Mouse (Mus musculus) midbrain, embryonic 12.5 days (tissue): ENCODE data around the gene Zfp94. TPM values are rescaled to one million over a fixed set of nuclear protein-coding genes. Genes with fewer than 3 reads are reported as not detected.

Experiments
- ATAC-seq: fragments of 200-750 bp; cut with Nextera tagmentation; 2 replicates; pipeline ENCODE4 v1.8.0; 2017; ENCODE audit warnings: low read depth, moderate TSS enrichment, moderate library complexity; ENCODE audit not compliant: low FRiP score
- H3K27ac ChIP-seq: fragments of 300-500 bp; sonication (generic); replicated peaks from 2 replicates; pipeline ENCODE4 v1.5.1; 2016; ENCODE audit warnings: mild to moderate bottlenecking
- H3K27me3 ChIP-seq: fragments of 300-500 bp; sonication (generic); 2 replicates; pipeline ENCODE4 v1.6.1; 2016; ENCODE audit warnings: mild to moderate bottlenecking
- H3K36me3 ChIP-seq: fragments of 300-500 bp; sonication (generic); 2 replicates; pipeline ENCODE4 v1.6.1; 2016
- H3K4me1 ChIP-seq: fragments of 300-500 bp; sonication (generic); 2 replicates; pipeline ENCODE4 v1.6.1; 2016
- H3K4me2 ChIP-seq: fragments of 300-500 bp; sonication (generic); replicated peaks from 2 replicates; pipeline ENCODE4 v1.6.1; 2016; ENCODE audit warnings: mild to moderate bottlenecking, moderate library complexity
- H3K4me3 ChIP-seq: fragments of 300-500 bp; sonication (generic); 2 replicates; pipeline ENCODE4 v1.5.1; 2016; ENCODE audit warnings: mild to moderate bottlenecking
- H3K9ac ChIP-seq: fragments of 300-500 bp; sonication (generic); replicated peaks from 2 replicates; pipeline ENCODE4 v1.6.1; 2016; ENCODE audit warnings: mild to moderate bottlenecking, moderate library complexity
- H3K9me3 ChIP-seq: fragments of 300-500 bp; sonication (generic); 2 replicates; pipeline ENCODE4 v1.6.1; 2016; ENCODE audit warnings: mild to moderate bottlenecking
- WGBS: fragments of 180-500 bp; shearing (Covaris S2); methylation state at CpG from one replicate; pipeline ENCODE4 v1.1.7; 2016; 5-methylcytosine and 5-hydroxymethylcytosine counted together
- polyA plus RNA-seq: library from polyadenylated mRNA; unstranded; fragments of >200 nt; fragmentation: Nextera tagmentation; extraction: Ambion mirVana; gene quantifications from 2 replicates; pipeline ENCODE4 v1.2.1, GENCODE M21; 2016

Zfp94 gene
- polyA plus RNA-seq, 1 experiment from 2014 or later = 16.6 TPM

DNA sequence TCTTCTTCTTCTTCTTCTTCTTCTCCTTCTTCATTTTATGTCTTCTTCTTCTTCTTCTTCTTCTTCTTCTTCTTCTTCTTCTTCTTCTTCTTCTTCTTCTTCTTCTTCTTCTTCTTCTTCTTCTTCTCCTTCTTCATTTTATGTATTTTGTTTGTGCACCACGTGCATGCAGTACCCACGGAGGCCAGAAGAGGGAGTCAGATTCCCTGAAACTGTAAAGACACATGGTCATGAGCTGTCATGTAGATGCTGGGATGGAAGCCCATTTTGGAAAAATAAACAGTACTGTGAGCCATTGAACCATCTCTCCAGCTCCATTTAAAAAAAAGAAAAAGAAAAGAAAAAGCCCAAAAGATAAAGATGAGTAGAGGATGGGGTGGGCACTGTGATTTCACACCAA, 21.8 kb upstream of the Zfp94 start:
- Histone ChIP-seq H3K27me3 (peaks cover 20% of the 10 kb centered on the region), H3K4me3 (no peak overlapping the region), H3K36me3 (no peaks in the 10 kb centered on the region), H3K4me1 (no peaks in the 10 kb centered on the region), H3K27ac (no peak overlapping the region), H3K4me2 (no peak overlapping the region), H3K9ac (no peak overlapping the region), H3K9me3 (0 out of 2 replicates have a peak, but pooled peaks cover 5% of the 10 kb centered on the region)
- ATAC-seq = no peak
- WGBS = 36% methylated on average over 2 of the region's 2 CpGs

DNA sequence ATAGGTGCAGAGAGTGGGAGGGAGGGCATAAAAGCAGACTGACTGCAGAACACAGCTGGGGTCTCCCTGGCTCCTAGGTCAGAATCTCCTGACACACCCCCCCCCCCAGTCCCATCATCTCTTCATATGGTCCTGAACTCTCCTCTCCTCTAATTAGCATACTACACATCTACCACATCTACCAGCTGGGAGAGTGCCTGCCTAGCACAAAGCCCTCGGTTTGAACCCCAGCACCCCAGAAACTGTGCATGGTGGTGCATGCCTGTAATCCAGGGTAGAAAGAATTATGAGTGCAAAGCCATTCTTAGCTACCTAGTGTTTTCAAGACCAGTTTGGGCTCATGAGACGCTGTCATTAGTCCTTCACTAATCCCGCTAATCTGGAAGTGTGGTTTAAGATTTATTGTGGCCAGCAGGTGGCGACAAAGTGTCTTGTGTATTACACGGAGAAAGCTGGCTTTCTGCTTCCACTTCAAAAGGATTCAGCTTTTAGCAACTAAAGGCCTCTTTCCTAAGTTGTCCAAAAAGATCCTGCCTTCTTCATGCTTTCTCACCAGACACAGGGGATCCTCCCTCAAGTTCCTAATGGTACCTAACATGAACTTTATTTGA, 19.3 kb upstream of the Zfp94 start:
- no peaks in the 10 kb centered on the region for H3K36me3 ChIP-seq
- no peak overlapping the region for H3K4me2 ChIP-seq
- H3K9me3 ChIP-seq = 0 out of 2 replicates have a peak, but pooled peaks cover 5% of the 10 kb centered on the region
- no peak overlapping the region for H3K9ac ChIP-seq
- 0 out of 2 replicates have a peak, but pooled peaks have one; percentile 19 for ATAC-seq
- 13% methylated on average over 5 of the region's 5 CpGs for WGBS
- H3K27ac ChIP-seq = no peak overlapping the region
- no peak overlapping the region for H3K4me3 ChIP-seq
- H3K4me1 ChIP-seq = no peaks in the 10 kb centered on the region
- H3K27me3 ChIP-seq = peaks cover 27% of the 10 kb centered on the region

DNA sequence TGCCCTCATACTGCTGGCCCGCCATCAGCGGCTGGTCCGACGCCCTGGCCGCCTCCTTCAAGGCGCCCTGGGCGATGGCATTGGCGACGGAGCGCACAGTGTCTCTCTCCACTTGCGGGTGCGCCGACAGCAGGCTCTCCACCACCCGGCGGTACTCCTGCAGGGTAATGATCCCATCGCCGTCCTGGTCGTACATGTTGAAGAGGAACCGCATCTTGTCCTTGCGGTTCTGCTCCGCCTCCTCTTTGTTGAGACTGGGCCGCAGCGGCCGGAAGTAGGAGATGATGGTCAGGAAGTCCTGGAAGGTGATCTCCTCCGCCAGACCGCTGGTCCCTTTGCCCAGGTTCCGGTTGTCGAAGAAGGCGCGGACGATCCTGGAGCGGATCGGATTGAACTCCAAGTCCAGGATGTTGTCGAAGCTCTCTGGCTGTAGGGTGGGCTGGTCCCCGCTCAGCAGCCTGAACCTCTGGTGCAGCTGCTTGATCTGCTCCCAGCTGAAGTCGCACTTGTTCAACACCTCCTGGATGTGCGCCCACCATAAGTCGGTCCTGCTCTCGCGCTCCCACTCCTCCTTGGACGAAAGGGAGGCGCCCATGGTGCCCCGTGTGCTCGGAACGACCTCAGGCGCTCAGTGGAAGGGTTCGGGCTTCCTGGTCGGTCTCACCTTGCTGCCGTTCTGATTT, 17.0 kb upstream of the Zfp94 start, which contains the start of gene Tescl:
TSS of gene Tescl (minus strand) at position 633 of the 683 bp plus-strand sequence.
- Histone ChIP-seq H3K27me3 (peaks cover 27% of the 10 kb centered on the region), H3K36me3 (no peaks in the 10 kb centered on the region), H3K9me3 (no peaks in the 10 kb centered on the region), H3K27ac (no peak within 1 kb of the TSS), H3K4me1 (no peaks in the 10 kb centered on the region), H3K4me3 (no peak within 1 kb of the TSS), H3K9ac (no peak within 1 kb of the TSS), H3K4me2 (no peak within 1 kb of the TSS)
- 50% methylated on average over 49 of the region's 49 CpGs for WGBS
- ATAC-seq = no peak

DNA sequence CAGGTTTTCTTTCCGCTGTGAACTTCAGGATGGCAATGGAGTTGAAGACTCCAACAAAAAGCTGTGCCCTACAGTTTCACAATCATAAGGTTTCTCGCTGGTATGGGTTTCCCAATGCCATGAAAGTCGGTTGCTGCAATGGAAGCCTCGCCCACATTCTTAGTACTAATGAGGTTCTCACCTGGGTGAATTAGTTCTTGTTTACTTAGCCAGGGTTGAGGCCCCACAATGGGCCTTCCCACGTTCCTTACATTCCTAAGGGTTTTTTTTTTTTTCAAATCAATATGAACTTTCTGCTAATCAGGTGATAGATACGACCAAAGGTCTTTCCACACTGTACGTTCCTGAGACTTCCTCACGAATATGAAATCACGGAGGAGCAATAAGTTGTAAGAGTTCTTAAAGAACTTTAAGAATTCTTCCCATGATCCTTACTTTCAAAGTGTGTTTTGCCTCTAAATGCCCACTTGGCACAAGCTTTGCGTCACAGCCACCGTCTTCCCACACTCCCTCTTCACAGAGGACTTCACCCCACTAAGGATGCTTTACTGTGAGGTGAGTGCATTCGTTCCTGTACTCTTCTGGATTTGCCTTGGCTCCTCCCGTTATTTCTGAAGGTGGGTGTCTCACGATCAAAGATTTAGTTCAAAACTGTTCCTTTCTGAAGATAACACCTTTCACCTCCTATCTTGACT, 11.0 kb upstream of the Zfp94 start:
- Histone ChIP-seq H3K4me3 (no peak overlapping the region), H3K9me3 (peaks cover 8% of the 10 kb centered on the region), H3K27ac (no peak overlapping the region), H3K36me3 (no peaks in the 10 kb centered on the region), H3K27me3 (peaks cover 7% of the 10 kb centered on the region), H3K4me2 (no peak overlapping the region), H3K4me1 (peaks cover 12% of the 10 kb centered on the region), H3K9ac (no peak overlapping the region)
- WGBS = 88% methylated on average over 14 of the region's 14 CpGs
- ATAC-seq = no peak

DNA sequence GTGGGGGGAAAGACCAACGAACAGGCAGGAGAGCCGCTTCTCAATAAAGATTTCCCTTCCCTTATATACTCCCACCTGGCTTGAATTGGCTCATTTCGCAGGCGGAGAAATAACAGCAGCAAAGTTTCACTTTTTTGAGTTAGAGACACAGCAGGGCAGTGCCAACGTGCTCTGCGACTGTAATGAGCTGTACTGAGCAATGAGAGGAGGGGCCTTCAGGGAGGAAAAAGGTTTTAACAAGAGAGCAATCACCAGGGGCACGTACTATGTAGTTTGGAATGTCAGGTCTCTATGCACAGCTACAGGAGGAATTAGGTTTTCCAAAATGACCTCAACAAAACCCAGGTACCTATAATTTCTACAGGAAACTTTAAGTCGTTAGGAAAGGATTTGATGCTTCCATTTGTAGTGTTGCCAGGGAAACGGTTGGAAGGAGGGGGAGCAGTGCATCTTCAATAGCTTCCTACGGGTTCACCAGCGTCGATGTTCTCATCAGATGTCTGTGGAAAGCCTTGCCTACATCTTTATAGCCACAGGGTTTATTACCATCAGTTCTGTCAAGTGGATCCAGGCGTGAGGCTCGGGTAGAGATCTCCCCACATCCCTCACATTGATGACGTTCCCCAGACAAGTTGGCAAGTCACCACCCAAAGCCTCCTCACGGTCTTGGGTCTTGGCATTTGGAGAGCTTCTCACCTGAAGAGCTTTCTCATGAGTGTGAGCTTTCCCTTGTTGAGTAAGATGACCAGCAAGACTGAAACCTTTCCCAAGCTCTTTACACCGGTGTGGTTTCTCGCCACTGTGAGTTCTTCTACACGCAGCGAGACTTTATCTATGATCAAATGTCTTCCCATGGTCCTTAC, 10.0 kb upstream of the Zfp94 start:
- peaks cover 7% of the 10 kb centered on the region for H3K27me3 ChIP-seq
- H3K4me3 ChIP-seq = peak overlapping the region; percentile 30
- 41% methylated on average over 20 of the region's 20 CpGs for WGBS
- H3K9ac ChIP-seq = peak overlapping the region; percentile 26; the same call in 1 of the 2 replicates
- peak overlapping the region; percentile 52 for H3K4me2 ChIP-seq
- no peaks in the 10 kb centered on the region for H3K36me3 ChIP-seq
- peaks cover 12% of the 10 kb centered on the region for H3K4me1 ChIP-seq
- H3K27ac ChIP-seq = 0 out of 2 replicates have a peak overlapping the region, but pooled peaks have one; percentile 21
- H3K9me3 ChIP-seq = peaks cover 8% of the 10 kb centered on the region
- ATAC-seq = peak; percentile 78

DNA sequence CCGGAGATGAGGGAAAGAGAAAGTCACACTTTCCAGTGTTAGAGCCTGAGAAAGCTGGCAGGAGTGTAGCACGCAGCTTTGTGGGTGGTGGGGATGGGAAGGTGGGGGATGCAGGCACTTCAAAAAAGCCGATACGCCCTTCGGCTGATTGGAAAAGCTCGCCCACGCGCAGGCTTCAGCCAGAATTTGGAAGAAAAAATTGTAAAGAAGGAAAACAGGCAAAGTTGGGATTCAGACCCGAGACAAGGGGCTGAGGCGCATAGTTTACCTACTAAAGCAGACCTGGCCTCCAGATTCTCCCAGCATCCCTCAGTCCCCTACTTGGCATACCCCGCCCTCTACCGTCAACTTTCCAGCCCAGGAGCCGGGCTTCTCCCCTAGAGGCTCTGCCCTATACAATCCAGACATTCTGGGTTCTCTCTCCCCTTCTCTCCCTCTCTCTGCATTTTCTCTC, 9.2 kb upstream of the Zfp94 start:
- ATAC-seq = peak; percentile 86
- 0 out of 2 replicates have a peak overlapping the region, but pooled peaks have one; percentile 21 for H3K27ac ChIP-seq
- peaks cover 8% of the 10 kb centered on the region for H3K9me3 ChIP-seq
- 6% methylated on average over 13 of the region's 13 CpGs for WGBS
- H3K4me2 ChIP-seq = peak overlapping the region; percentile 52
- H3K4me1 ChIP-seq = peaks cover 12% of the 10 kb centered on the region
- H3K4me3 ChIP-seq = peak overlapping the region; percentile 30
- peak overlapping the region; percentile 26 for H3K9ac ChIP-seq
- H3K27me3 ChIP-seq = peaks cover 7% of the 10 kb centered on the region
- H3K36me3 ChIP-seq = no peaks in the 10 kb centered on the region

DNA sequence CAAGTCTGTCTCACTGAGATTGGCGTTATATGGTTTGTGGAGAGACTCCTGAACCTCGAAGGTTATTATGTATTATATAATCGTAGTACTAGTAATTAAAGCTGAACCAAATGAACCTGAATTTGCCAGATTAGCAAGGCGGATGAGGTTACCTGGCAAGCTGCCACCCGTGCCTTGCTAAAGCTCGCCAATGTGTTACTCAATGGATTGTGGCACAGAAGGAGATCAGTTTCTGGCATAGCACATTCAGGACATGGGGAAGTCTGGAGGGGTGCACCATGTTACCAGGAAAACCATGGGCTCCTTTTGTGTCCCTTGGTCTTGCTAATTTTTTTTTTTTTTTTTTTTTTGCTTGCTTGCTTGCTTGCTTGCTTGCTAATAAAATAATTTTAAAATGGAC, 8.7 kb upstream of the Zfp94 start:
- H3K9me3 ChIP-seq = peaks cover 8% of the 10 kb centered on the region
- no peak overlapping the region for H3K4me3 ChIP-seq
- ATAC-seq = no peak
- H3K27ac ChIP-seq = no peak overlapping the region
- H3K4me1 ChIP-seq = peaks cover 12% of the 10 kb centered on the region
- no peaks in the 10 kb centered on the region for H3K36me3 ChIP-seq
- peaks cover 7% of the 10 kb centered on the region for H3K27me3 ChIP-seq
- WGBS = 92% methylated on average over 6 of the region's 6 CpGs
- peak overlapping the region; percentile 52; the same call in 1 of the 2 replicates for H3K4me2 ChIP-seq
- H3K9ac ChIP-seq = no peak overlapping the region

DNA sequence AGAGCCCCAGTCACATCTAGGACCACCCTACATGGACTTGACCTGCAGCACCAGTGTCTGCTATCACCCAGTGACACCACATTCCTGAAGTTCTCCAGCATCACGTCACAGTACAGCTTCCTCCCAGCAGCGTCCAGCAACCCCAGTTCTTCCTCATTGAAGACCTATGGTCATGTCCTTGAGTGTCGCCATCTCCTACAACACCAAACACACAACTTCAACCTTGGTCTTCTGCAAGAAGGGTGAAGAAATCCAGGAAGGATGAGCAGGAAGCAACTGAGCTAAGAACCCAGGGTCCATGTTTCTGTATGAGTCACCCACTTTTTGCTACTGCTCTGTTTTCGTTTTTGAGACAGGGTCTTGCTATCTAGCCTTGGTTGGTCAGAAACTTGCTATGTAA, 6.1 kb upstream of the Zfp94 start:
- no peak overlapping the region for H3K4me3 ChIP-seq
- no peaks in the 10 kb centered on the region for H3K36me3 ChIP-seq
- peaks cover 17% of the 10 kb centered on the region; the same call in 1 of the 2 replicates for H3K27me3 ChIP-seq
- H3K9ac ChIP-seq = no peak overlapping the region
- peaks cover 12% of the 10 kb centered on the region for H3K4me1 ChIP-seq
- H3K27ac ChIP-seq = no peak overlapping the region
- H3K9me3 ChIP-seq = peaks cover 8% of the 10 kb centered on the region
- H3K4me2 ChIP-seq = no peak overlapping the region
- 80% methylated on average over 4 of the region's 4 CpGs for WGBS
- no peak for ATAC-seq

DNA sequence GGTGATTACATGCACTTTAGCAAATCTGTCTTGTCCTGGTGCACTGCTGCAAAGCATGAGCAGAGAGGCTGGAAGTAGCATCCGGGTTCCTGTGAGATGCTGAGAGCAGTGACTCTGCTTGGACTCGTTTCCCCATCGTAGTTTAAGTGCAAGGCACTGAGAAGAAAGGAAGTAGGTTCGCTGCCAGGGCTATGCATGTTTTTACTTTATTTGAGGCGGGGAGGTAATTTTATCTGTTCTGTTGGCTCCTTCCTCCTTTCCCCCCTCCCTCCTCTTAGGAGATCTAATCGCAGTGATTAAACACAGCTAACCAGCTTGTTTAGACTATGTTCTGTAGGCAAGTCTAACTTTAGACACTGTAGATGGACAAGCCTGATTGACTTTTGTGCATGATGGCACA, 2.5 kb upstream of the Zfp94 start:
- Histone ChIP-seq H3K9ac (no peak overlapping the region), H3K9me3 (peaks cover 3% of the 10 kb centered on the region; the same call in 1 of the 2 replicates), H3K27ac (no peak overlapping the region), H3K27me3 (peaks cover 17% of the 10 kb centered on the region; the same call in 1 of the 2 replicates), H3K4me3 (no peak overlapping the region), H3K36me3 (no peaks in the 10 kb centered on the region), H3K4me1 (peaks cover 9% of the 10 kb centered on the region), H3K4me2 (no peak overlapping the region)
- ATAC-seq = no peak
- WGBS = 83% methylated on average over 6 of the region's 6 CpGs

DNA sequence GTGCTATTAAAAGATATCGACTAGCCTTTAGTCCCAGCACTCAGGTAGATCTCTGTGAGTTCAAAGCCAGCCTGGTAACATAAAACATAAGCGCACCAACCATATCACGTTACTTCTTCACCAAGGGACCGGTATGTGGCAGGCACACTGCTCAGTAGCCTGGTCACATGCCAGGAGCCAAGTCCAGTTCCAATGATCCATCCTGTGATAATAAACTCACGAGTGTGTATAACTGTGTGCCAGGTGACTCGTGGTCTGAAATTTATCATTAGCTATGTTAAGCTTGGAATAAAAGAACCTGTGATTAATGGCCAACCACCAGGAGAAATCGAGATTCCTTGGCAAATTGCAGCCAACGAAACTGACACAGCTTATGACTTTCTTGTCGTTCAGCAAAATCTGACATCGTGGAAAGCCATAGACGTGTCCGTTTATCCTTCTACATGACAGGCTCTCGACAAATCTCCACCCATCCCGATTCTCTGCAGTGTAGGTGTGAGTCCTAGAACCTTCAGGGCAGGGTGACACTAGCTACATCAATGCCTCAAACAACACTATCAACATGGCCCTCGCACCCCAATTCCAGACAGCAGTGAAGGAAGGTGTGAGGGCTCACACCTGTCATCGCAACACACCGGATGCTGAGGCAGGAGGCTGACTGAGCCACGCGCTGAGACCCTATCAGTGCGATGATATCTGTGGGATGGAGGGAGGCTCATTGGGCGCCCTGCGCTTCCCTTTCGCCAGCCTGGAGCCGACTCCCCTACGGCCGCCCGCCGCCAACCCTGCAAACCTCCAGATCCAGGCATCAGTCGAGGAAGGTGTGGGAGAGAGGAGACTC, 520 bp downstream of the Zfp94 start:
- H3K4me3 ChIP-seq = peak overlapping the region; percentile 67
- H3K9me3 ChIP-seq = no peaks in the 10 kb centered on the region
- 33% methylated on average over 29 of the region's 29 CpGs for WGBS
- peak overlapping the region; percentile 64; the same call in 1 of the 2 replicates for H3K27ac ChIP-seq
- peak overlapping the region; percentile 83 for H3K4me2 ChIP-seq
- 0 out of 2 replicates have a peak, but pooled peaks cover 10% of the 10 kb centered on the region for H3K27me3 ChIP-seq
- ATAC-seq = no peak; the same call in none of the 2 replicates
- H3K36me3 ChIP-seq = peaks cover 23% of the 10 kb centered on the region
- peaks cover 9% of the 10 kb centered on the region for H3K4me1 ChIP-seq
- peak overlapping the region; percentile 77 for H3K9ac ChIP-seq
